Mouse (Mus musculus): ENCODE results near the gene Arhgap27.
"Not testable (repeated sequence)": the region's sequence is repeated elsewhere in the genome, so short reads cannot be mapped to it uniquely, and the experiment has no call there.

Arhgap27 gene

DNA sequence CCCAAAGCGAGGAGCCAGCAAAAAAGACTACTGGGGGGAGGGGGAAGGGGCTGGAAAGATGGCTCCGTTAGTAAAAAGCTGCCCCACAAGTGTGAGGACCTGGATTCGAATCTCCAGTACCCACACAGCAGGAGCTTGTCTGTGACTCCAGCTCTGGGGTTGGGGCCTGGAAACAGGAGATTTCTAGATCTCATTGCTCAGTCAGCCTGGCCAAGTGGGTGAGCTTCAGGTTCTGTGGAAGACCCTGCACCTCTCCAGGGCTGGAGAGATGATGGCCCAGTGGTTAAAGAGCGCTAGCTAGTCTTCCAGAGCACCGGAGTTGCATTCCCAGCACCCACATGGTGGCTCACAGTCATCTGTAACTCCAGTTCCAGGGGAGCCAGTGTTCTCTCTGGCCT lies 70.6 kb downstream of the Arhgap27 start:
- no peak for DNase-seq (ENCODE audit: low spot score)

GRCm38 (mm10) chr11:103292152-103292889 lies 71.2 kb downstream of the Arhgap27 start:
- DNase-seq (ENCODE audit: low spot score) = peak; percentile 13

DNA sequence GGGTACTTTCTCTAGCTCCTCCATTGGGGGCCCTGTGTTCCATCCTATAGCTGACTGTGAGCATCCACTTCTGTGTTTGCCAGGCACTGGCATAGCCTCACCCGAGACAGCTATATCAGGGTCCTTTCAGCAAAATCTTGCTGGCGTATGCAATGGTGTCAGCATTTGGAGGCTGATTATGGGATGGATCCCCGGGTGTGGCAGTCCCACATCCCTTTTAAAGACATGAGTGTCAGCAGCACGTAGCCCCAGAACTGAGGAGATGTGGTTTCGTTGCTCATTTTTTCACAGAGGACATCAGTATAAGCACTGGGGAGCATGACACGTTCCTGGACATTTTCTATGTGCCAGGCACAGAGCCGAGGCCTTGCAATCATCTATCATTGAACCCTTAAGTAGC lies 72.7 kb downstream of the Arhgap27 start:
- DNase-seq (ENCODE audit: low spot score) = not testable (repeated sequence)

DNA sequence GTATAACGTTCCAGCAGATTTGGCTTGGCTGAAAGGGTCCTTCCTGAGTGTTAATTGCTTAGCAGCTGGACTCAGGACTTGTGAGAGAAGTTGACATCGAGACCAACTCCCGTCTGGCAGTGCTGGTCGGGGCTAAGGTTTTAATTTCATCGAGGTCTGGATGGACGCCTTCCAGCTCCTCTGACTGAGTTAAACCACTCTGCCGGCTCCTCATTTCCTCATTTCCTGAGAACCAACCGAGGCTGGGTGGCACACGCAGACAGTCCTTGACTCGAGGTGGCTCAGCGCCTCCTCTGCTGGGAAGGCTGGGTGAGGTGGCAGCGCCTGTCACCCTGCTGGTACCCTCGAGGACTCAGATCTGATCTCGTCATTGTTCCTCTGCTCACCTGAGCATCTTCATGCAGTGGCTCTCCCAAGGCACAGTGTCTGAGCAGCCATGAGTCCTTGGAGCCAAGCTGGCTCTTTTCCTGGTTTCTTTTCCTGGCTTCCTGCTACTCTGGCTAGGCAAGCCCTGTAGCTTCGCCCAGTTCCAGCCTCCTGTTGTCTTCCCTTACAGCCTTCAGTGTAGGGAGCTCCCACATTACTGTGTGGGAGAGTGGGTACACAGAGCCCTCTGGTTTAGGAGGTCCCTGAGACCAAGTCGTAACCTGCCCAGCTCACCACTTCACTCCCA lies 75.1 kb downstream of the Arhgap27 start:
- DNase-seq (ENCODE audit: low spot score) = no peak

DNA sequence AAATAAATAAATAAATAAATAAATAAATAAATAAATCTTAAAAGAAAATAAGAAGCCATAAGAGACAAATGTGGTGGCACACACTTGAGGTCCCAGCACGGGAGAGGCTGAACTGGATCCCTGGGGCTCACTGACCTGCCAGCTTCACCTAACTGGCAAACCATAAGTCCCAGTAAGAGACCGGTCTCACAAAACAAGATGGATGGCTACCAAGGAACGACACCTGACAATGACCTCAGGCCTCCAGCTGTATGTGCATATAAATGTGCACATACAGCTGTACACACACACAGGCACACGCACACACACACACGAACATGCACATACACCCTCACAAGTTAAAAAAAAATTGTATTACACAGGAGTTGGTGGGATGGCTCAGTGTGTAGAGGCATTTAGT lies 76.6 kb downstream of the Arhgap27 start:
- DNase-seq (ENCODE audit: low spot score) = no peak

- DNase-seq (ENCODE audit: low spot score) = no peak
Observed at GRCm38 (mm10) chr11:103285951-103286350, 77.5 kb downstream of the Arhgap27 start.

- DNase-seq (ENCODE audit: low spot score) = no peak
Observed at GRCm38 (mm10) chr11:103285276-103285675, 78.2 kb downstream of the Arhgap27 start.

DNA sequence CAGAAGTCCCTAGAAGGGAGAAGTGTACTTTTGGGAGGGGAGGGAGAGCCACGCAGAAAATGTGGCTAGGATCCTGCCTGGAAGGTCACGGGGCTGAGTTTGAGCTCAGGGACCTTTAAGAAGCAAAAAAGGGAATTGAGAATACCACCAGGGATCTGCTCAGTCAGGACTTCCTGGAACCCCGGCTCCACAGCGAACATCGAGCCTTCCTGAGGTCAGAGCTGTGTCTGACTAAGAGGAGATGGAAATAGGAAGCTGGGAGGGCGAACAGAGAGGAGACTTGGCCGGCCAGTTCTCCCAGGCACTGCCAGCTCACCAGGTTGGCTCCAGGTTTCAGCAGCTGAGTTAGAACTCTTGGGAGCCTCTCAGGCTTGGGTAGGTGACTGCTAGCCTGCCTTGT lies 81.7 kb downstream of the Arhgap27 start:
- no peak for DNase-seq (ENCODE audit: low spot score)
